Mouse (Mus musculus) c-Kit-negative CD71-positive TER-119-positive erythroid progenitor cells, embryonic 14.5 days (primary cell): Measurements from ENCODE around the gene Timeless.
"Not testable (repeated sequence)": the region's sequence is repeated elsewhere in the genome, so short reads cannot be mapped to it uniquely, and the experiment has no call there.

Experiments used
- DNase-seq: peaks from one replicate; pipeline ENCODE4 v3.0.0-alpha.2; 2013; ENCODE audit warnings: low read depth, low spot score

Gene Timeless

DNA sequence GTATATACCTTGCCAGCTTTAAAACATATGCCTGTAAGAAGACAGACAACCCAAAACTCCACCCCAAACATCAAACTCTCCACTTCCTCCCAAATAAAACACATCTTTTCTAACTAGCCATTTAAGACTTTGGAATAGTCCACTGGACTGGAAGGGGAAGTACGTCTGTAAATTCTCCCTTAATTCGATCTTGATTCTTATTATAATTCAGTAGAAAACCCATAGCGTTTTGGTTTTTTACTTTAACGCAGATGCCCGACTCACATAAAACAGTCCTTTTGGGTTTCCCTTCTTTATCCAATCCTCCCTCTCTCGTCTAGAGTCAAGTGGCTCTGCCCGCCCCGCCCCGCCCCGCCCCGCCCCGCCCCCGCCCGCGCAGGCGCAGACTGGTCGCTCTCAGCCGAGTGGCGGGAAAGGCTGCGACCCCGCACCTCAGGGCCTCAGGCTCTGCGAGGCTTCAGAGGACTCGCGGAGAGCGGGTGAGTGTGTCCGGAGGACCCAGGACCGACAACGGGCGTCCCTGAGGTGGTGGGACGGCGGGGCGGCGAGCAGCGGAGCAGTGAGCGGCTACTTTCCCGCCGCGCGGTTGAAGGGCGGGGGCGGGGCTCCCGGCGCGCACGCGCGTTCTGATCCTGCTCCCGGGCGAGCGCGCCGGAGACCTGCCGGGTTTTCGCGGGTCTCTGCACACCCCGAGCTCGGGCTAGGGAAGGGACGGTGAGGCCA is at the start of gene Timeless:
TSS of gene Timeless (plus strand) at position 369 of the 723 bp plus-strand sequence.
- peak; percentile 79 for DNase-seq

GRCm38 (mm10) chr10:128184296-128184695 is 47.6 kb upstream of the Timeless start:
- no peak for DNase-seq

DNA sequence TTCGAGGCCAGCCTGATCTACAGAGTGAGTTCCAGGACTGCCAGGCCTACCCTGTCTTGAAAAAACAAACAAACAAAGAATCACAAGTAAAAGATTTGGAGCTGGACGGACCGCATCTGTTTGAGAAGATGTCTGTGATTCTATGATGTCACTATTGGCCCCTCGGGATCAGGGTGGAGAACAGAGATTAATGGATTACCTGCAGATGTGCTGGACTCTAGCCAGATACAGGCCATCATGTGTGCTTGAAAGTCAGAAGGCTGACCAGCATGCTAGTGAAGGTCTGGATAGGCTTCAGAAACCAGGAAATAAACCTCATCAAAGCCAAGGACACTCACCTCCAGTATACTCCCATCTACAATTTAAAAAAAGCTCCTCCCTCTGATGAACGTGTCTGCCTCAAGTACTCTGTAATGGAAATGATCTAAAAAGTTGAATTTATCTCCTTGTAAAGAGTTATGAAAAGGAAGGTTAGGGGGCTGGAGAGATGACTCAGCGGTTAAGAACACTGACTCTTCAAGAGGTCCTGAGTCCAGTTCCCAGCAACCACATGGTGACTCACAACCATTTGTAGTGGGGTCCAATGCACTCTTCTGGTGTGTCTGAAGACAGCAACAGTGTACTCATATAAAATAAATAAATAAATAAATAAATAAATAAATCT is 46.5 kb upstream of the Timeless start:
- DNase-seq = no peak

- peak; percentile 90 for DNase-seq
These were observed 45.9 kb upstream of the Timeless start for GRCm38 (mm10) chr10:128185959-128186358.

DNA sequence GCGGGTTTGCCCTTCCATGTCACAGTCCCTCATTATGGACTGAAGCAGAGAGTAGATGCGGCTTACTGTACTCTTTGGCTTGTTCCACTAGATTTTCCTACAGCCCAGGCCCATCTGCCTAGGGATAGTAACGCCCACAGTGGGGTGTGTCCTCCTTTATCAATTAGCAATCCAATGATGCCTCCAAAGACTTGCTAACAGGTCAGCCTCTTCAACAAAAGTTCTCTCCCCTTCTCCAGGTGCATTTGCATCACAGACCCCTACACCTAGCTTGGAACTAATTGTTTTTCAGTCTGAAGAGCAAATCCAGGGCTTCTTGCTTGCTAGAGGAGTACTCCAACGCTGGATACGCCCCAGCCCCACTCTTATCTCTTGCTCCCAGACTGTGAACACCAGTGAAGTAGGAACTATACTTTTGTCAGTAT is 44.7 kb upstream of the Timeless start:
- DNase-seq = peak; percentile 72

DNA sequence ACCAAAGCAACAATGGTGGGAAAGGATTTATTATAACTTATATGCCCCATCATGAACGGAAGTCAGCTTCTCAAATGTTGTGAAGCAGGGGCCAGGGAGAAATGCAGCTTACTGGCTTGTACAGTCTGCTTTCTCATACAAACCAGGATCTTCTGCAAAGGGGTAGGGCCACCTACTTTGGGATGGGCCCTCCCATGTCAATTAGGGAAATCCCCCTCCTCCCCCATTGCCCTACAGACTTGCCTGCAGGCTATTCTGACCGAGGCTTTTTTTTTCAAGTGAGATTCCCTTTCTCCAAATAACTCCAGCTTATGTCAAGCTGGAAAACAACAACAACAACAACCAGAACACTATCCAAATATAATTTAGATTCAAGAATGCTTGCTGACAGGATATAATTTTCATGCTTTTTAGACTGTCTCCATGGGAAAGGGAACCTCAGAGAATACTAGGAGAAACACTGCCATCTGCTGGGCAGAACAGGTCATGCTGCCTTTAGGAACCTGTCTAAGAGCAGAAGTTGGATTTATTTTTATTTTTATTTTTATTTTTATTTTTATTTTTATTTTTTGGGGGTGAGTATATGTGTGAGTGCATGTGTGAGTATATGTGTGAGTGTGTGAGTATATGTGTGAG is 43.5 kb upstream of the Timeless start:
- DNase-seq = peak; percentile 77

DNA sequence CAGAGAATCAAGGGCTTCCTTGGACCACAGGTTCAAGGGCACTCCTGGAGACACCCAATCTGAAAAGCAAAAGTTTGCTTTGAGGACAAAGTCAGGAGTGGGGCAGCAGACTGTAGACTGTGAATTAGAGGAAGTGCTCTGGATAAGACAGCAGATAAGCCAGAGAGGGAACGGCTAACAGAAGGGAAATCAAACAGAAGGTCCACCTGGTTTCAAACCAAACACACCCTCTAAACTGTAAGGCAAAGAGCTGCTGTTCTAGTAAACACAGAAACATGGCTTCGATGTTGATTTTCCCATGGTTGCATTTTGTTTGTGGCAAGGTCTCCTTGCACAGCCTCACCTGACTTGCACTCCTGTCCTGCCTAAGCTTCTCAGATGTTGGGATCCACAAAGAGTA is 40.4 kb upstream of the Timeless start:
- DNase-seq = no peak

GRCm38 (mm10) chr10:128192030-128192766 is 39.7 kb upstream of the Timeless start:
- DNase-seq = not testable (repeated sequence)

GRCm38 (mm10) chr10:128193113-128193512 is 38.8 kb upstream of the Timeless start:
- no peak for DNase-seq

GRCm38 (mm10) chr10:128194024-128194550 is 37.8 kb upstream of the Timeless start, which contains the start of gene Gls2:
Gene Gls2 (plus strand): TSS chr10:128194457.
- DNase-seq = peak; percentile 88

GRCm38 (mm10) chr10:128194551-128195461 is 37.1 kb upstream of the Timeless start:
- DNase-seq = no peak

GRCm38 (mm10) chr10:128201856-128202255 is 30.0 kb upstream of the Timeless start:
- DNase-seq = no peak

DNA sequence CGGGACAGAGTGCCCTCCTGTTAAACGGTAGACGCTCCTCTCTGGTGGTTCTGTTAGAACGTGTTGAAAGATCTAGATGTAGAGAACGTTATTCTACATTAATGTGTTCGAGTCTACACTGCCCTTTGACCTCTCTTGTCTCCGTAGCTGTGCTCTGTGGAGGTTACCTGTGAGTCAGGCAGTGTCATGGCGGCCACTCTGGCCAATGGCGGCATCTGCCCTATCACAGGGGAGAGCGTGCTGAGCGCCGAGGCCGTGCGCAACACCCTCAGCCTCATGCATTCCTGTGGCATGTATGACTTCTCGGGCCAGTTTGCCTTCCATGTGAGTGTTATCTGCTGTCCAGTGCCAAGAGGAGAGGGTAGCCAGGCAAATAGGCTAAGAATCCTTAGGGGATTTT is 26.9 kb upstream of the Timeless start:
- no peak for DNase-seq

GRCm38 (mm10) chr10:128208326-128208725 is 23.5 kb upstream of the Timeless start:
- DNase-seq = no peak

DNA sequence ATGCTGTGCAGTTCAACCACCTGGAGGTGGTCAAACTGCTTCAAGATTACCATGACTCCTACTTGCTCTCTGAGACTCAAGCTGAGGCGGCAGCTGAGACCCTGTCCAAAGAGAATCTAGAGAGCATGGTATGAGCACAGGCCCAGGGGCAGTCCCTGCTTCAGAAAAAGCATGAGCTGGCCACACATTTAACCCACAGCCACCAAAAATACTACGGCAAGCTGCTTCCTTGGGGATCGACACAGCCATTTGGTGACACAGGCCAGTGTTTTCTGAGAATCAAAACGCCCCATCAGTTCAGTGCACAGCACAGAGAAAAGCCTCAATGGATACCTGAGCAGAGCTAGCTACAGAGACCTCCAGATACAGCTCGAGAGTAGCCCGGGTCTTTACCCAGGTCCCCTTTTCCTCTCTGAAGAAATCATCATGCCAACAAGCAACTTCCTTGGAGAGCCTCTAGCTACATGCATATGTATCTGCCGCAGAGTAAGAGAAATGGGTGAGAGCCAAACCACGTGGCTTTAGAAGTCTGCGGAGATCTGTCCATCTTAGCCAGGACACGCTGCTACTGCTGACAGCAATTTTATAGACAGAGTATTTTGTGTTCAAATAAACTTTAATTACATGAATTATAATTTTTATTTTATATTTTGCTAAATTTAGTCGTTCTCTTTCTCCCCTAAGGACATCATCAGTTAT is 22.4 kb upstream of the Timeless start:
- no peak for DNase-seq

DNA sequence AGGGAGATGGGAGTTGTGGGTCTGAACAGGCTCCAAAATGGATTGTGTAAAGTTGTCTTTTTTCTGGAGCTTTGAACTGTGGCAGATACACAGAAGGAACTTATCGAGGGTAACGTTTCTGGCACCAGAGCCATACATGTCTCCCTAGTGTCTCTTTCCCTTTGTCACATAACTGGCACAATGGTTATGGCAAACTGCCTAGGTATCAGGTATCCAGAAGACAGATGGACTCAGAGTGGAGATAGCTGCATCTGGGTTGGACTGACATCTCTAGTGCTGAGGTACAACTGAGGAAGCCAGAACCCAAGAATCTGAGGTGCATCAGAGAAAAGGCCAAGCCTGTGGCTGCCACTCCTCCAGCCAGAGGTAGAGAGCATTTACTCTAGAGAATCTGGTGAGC is 21.7 kb upstream of the Timeless start:
- no peak for DNase-seq

GRCm38 (mm10) chr10:128210954-128211353 is 20.9 kb upstream of the Timeless start:
- DNase-seq = no peak

DNA sequence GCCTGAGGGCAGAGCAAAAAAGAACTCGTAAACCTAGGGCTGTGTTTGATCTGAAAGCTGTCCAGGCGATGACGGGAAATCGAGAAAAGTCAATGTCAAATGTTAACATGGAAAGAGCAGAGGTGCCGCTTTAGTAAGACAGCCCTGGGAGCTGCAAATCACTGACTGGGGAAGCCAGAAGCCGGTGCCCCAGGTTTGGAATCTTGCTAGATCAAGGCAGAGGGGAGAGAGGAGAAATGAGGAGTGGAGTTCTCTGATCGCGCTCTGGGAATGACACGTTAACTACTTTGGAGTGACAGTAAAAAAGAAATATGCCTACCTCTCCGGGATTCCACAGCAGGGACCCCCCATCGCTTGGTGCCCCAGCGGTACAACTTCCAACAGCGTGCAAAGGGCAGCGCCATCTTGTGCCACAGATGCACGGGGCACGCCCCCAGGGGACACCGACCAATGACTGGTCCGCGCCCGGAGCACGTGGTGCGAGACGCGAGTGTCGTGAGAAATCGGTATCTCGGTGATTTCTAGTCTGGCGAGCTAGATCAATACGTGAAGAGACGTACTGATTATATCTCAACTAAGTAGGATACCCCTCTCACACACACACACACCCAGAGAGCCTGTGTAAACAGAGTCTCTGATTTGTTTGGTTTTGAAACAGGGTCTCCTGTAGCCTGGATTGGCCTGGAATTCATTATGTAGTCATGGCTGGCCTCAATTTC is 20.3 kb upstream of the Timeless start, which contains the start of gene Spryd4:
TSS of gene Spryd4 (minus strand) at position 418 of the 719 bp plus-strand sequence.
- peak; percentile 79 for DNase-seq

- DNase-seq = no peak
These were observed 19.7 kb upstream of the Timeless start for GRCm38 (mm10) chr10:128212148-128212547.
